Mouse (Mus musculus) ZHBTc4 (cell line): ENCODE measurements around the gene Batf2.
"Not testable (repeated sequence)": the region's sequence is repeated elsewhere in the genome, so short reads cannot be mapped to it uniquely, and the experiment has no call there.

Source experiments
- DNase-seq: peaks from one replicate; pipeline ENCODE4 v3.0.0-alpha.2; 2011; ENCODE audit warnings: low read depth, low spot score

Batf2 gene

GRCm38 (mm10) chr19:6140678-6141393 lies at the start of gene Batf2:
Gene Batf2, plus strand, starts transcription at chr19:6140983.
- peak; percentile 99 for DNase-seq

- no peak for DNase-seq
Measured at GRCm38 (mm10) chr19:6094119-6094518, 46.7 kb upstream of the Batf2 start, which contains the start of gene AC131692.1. Gene AC131692.1, plus strand, starts transcription at chr19:6094419.

GRCm38 (mm10) chr19:6097847-6098246 lies 42.9 kb upstream of the Batf2 start:
- no peak for DNase-seq

GRCm38 (mm10) chr19:6101186-6101585 lies 39.6 kb upstream of the Batf2 start:
- no peak for DNase-seq

- no peak for DNase-seq
Measured at GRCm38 (mm10) chr19:6102169-6102853, 38.5 kb upstream of the Batf2 start.

GRCm38 (mm10) chr19:6104476-6104875 lies 36.3 kb upstream of the Batf2 start:
- no peak for DNase-seq

- no peak for DNase-seq
Measured at GRCm38 (mm10) chr19:6105586-6105985, 35.2 kb upstream of the Batf2 start, which contains the start of gene Naaladl1. Gene Naaladl1, plus strand, starts transcription at chr19:6105782.

- DNase-seq, result no peak
Measured at GRCm38 (mm10) chr19:6113116-6113515, 27.7 kb upstream of the Batf2 start.

GRCm38 (mm10) chr19:6116113-6116850 lies 24.5 kb upstream of the Batf2 start:
- DNase-seq, result no peak

- no peak for DNase-seq
Measured at GRCm38 (mm10) chr19:6117346-6117985, 23.3 kb upstream of the Batf2 start.

- DNase-seq, result peak; percentile 97
Measured at GRCm38 (mm10) chr19:6117986-6118676, 22.7 kb upstream of the Batf2 start, which contains the start of gene Sac3d1. Gene Sac3d1, minus strand, starts transcription at chr19:6118650.

- DNase-seq, result no peak
Measured at GRCm38 (mm10) chr19:6118677-6119185, 22.1 kb upstream of the Batf2 start.

- DNase-seq, result peak; percentile 60
Measured at GRCm38 (mm10) chr19:6121761-6122160, 19.0 kb upstream of the Batf2 start.

GRCm38 (mm10) chr19:6123330-6123729 lies 17.5 kb upstream of the Batf2 start:
- no peak for DNase-seq

GRCm38 (mm10) chr19:6124898-6125297 lies 15.9 kb upstream of the Batf2 start:
- DNase-seq, result no peak

- DNase-seq, result peak; percentile 88
Measured at GRCm38 (mm10) chr19:6126289-6126688, 14.5 kb upstream of the Batf2 start.

- no peak for DNase-seq
Measured at GRCm38 (mm10) chr19:6126789-6127580, 13.8 kb upstream of the Batf2 start.

- peak; percentile 99 for DNase-seq
Measured at GRCm38 (mm10) chr19:6127760-6128341, 12.9 kb upstream of the Batf2 start, which contains the start of gene Snx15. Gene Snx15, minus strand, starts transcription at chr19:6128304.

- DNase-seq, result not testable (repeated sequence)
Measured at GRCm38 (mm10) chr19:6130414-6131128, 10.2 kb upstream of the Batf2 start.
